Mouse (Mus musculus) cerebellum, postnatal 14 days (tissue): Measurements from ENCODE around the gene Fbxo8.

Experiments
- DNase-seq, 2 experiments: peaks; one replicate each; pipeline ENCODE4 v3.0.0; 2021; ENCODE audit warnings: mixed read lengths in 2 of 2

Fbxo8 gene

DNA sequence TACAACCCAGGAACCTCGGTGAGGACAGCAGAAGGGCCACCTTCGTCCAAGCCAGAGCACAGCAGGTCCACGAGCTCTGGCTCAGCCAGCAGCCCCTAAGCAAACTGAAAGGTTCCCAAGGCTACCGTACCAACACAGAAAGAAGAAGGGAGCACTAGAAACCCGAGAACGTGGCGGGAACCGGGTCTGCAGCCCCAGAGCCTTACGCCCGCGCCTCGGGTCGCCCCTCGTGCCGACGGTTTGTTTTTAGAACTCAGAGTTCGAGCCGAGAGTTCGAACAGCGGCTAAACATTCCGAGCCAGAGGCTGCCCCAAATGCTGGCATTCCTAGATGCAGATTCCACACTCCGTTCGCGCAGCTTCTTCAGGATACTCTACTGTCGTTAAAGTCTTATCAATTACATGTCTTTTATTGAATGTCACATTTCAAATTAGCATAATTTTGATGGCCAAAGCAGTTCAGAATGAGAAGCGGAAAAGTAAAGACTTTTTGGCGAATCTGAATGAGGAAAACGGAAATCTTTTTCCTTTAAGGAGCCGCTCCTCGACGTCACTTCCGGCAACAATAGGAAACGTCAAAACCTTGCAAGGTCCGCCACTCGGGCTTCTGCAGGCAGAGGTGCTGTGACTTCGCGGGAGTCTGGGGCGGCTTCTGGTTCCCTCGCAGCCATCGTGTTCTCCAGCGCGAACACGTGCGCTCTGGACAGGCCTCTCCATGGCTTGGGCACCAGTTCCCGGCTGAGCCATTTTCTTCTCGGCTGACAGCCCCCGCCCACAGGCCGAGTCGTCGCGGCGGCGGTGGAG is at the start of gene Fbxo8, which contains the start of gene Cep44:
Gene Fbxo8 (plus strand): TSS at position 533 of the 803 bp plus-strand sequence.
Gene Cep44 (minus strand): TSS at position 490 of the 803 bp plus-strand sequence.
- DNase-seq, result peak; percentile 83 to 87

DNA sequence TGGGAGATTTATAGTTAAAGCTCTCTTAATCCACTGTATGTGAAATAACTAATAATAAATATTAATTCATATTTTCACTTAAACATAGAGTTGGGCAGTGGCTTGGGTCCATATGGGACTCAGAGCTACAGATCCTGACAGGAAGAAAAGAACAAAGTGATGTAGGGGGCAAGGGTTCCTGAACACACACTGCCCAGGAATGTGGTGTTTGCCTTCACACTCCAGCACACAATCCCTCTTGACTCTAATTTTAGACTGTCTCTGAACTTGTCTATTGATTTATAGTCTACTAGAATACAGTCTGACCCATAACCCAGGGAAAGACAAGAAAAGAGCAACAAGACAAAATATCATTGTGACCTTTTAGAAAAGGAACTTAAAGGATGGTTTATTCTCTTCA is 49.0 kb upstream of the Fbxo8 start:
- no peak for DNase-seq

- DNase-seq, result no peak
These were observed 42.5 kb upstream of the Fbxo8 start for GRCm38 (mm10) chr8:56508318-56508951.

- DNase-seq, result no peak
These were observed 41.9 kb upstream of the Fbxo8 start for GRCm38 (mm10) chr8:56508952-56509479.

- no peak for DNase-seq
These were observed 32.0 kb upstream of the Fbxo8 start for GRCm38 (mm10) chr8:56518848-56519247.

DNA sequence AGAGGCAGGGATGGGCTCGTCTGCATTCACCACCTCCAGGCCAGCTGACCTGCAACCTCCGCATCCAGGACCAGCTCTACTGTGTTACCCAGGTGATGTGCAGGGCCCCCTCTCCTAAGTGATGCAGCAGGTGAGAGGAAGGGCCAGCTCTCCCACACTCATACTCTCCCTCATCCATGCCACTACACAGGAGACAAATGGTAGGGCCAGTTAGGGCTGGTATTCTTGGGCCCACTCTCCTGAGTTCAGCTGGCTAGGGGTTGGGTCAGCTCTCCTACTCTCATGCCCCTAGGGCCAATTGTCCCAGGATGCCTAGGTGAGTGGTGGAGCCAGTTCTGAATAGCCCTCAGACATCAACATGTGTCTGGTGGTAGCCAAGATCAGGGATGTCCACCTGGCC is 30.6 kb upstream of the Fbxo8 start:
- no peak for DNase-seq

DNA sequence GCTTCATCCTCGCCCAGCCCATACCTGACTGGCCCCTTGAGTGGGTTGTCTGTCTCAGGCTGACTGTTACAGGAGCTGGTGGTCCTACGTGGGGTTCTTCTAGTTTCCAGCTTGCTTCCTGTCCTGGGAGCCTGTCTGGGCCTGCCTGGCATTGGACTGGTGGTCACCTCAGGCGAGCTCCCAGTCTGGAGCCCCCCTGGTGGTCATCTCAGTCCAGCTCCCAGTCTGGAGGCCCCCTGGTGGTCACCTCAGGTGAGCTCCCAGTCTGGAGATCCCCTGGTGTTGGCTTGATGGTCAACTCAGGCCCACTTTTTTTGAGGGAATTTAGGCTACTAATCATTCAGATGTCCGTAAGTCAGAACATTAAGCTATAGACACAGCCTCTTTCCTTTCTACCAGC is 29.8 kb upstream of the Fbxo8 start:
- no peak for DNase-seq

DNA sequence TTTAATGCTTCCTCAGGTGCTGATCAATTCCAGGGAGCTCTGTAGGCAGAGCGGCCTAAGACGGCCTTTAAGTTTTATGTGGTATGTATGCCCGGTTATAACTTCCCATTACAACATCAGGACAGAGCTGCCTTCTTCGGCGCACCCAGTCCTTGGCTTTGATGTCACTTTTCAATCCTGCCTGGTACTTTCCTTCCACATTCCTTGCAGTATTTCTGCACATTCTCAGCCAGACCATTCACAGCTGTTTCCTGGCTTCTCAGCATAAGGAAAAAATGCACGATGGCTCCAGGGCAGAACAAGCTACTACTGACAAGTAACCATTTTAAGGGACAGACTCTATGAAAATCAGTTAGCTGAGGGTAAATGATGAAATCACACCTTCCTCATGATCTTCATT is 22.0 kb upstream of the Fbxo8 start:
- DNase-seq, result no peak

DNA sequence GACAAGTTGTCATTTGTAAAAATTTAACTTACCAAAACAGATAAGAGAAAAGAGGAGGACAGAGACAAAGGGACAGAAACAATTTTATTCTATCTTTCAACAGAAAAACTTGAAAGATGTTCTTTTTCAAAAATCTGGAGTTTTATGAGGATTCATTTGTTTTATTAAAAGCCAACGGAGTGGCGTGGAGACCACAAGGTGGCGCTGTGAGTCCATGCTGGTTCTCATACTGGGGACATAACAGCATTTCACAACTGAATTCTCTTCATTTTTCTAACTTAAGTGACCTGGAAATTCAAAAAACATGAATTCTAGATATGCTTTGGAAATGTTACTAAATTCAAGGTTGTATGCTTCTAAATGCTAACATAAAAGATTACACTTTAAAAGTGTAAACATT is 20.5 kb upstream of the Fbxo8 start:
- peak; percentile 65 to 81 for DNase-seq

DNA sequence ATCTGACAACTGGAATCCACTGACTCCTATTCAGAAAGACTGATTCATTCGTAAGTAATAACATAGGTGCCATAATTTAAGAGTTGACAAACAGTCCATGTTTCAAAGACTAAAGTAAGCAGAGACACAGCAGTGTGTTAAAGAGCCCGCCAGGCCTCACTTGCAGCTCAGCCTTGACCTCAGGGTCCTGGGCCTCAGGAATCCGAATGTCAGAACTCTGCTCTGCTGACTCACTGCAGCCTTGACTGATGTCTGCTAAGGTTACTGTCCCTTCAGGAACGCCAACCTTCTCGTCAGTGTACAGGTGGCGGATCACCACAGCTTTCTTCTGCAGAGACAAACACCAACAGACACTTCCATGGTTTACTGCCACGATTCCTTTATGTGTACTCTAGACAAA is 10.2 kb upstream of the Fbxo8 start:
- DNase-seq, result no peak

DNA sequence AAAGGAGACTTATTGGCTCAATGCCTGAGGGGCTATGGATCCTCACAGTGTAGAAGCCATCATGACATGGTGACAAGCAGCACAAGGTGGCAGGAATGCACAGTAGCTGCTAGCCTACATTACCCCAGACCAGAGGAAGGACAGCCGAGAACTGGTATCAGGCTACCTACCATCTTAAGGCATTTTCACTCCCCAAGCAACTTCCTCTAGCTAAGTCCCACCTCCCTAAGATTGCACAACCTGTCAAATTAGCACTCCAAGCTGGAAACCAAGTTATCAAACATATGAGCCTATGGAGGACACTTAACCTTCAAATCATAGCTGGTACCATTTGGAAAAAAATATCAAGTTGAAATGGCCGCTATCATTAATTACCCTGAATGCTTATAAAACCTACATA is 3.0 kb upstream of the Fbxo8 start:
- no peak for DNase-seq

GRCm38 (mm10) chr8:56551361-56551852 is 517 bp downstream of the Fbxo8 start:
- DNase-seq, result peak; percentile 89 to 90

DNA sequence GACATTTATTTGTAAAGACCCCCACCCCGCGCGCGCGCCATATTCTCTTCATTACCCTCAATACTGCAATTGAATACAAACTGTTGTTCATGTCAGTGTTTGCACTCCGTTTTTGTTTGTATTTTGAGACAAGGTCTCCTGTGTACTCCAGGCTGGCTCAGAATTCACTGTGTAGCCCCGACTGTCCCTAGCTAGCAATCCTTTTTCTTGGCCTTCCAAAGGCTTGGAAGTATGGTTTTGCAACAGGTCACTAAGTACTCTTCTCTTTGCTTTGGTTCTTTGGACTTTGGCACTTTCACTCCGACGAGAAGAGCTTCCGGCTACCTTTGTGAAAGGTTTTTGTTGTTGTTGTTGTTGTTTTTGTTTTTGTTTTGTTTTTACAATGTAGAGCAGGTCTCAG is 1.2 kb downstream of the Fbxo8 start:
- peak; percentile 10 to 20 for DNase-seq

GRCm38 (mm10) chr8:56552551-56553103 is 1.7 kb downstream of the Fbxo8 start:
- DNase-seq, result no peak

DNA sequence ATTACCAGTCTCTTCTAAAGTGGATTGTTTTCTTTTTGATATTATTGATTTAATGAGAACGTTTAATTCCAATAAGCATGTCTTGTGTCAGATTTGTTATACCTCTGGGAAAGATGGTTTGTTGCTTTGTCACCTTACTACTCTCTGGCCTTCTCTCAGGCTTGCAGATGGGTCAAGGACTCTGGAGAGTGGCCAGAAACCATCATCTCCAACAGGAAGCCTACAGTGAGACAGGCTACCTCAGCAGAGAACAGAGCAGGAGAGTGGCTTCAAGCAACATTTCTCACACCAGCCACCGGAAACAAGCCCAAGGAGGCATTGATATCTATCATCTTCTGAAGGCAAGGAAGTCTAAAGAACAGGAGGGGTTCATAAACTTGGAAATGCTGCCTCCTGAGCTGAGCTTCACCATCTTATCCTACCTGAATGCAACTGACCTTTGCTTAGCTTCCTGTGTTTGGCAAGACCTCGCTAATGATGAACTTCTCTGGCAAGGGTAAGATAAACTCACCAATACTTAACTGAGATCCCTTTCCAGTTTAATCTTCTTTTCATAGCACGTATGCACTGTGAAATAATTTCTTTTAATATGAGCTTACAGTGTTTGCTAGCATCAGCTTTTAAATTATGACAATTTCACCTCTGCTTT is 13.6 kb downstream of the Fbxo8 start:
- peak; percentile 29 to 52 for DNase-seq

- DNase-seq, result no peak
These were observed 16.0 kb downstream of the Fbxo8 start for GRCm38 (mm10) chr8:56566856-56567255.

GRCm38 (mm10) chr8:56580918-56581317 is 30.0 kb downstream of the Fbxo8 start:
- peak in 1 of 2 experiments; percentile 27 for DNase-seq

DNA sequence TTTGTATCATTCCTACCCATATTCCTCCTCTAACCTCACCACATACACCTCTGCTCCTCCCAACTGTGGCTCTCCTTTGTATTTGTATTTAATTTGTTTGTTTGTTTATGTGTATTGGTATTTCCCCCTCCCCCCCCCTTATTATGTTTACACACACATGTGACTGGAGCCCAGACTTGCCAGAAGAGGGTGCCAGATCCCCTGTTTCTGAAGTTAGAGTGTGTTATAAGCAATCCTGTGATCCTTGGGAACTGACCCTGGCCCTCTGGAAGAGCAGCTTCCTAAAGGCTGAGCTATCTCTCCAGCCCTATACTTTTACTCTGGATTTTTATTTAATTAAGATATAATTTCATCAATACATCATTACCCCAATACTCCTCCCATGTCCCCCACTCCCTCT is 32.0 kb downstream of the Fbxo8 start:
- peak; percentile 13 to 43 for DNase-seq

GRCm38 (mm10) chr8:56589004-56589403 is 38.1 kb downstream of the Fbxo8 start:
- DNase-seq, result no peak

GRCm38 (mm10) chr8:56591084-56591483 is 40.2 kb downstream of the Fbxo8 start:
- no peak for DNase-seq

GRCm38 (mm10) chr8:56591502-56591901 is 40.6 kb downstream of the Fbxo8 start:
- no peak for DNase-seq

GRCm38 (mm10) chr8:56606481-56606880 is 55.6 kb downstream of the Fbxo8 start:
- no peak for DNase-seq

- no peak for DNase-seq
These were observed 60.8 kb downstream of the Fbxo8 start for GRCm38 (mm10) chr8:56611736-56612135.
